Mouse (Mus musculus) liver, postnatal 0 days (tissue): ENCODE measurements at regions not wholly inside any gene's neighbourhood (a gene's known extent, or its start where the extent isn't known, plus 50 kb on each side); places are given as distances from the start of the nearest gene placed in this dataset.

Source experiments
- CTCF ChIP-seq: sonication (generic); IDR thresholded peaks from 2 replicates; pipeline ENCODE4 v1.5.1; 2016; ENCODE audit warnings: antibody characterized with exemption, low read depth
- EP300 ChIP-seq: IDR thresholded peaks from 2 replicates; pipeline ENCODE4 v1.6.1; 2016; ENCODE audit warnings: antibody characterized with exemption, low read depth, mild to moderate bottlenecking

- TF ChIP-seq CTCF (no peak), EP300 (no peak)
Observed at GRCm38 (mm10) chr1:71853212-71853611, 200.2 kb upstream of the Fn1 start.
